Mouse (Mus musculus) heart, embryonic 13.5 days (tissue): ENCODE measurements around the gene Myg1. TPM values are rescaled to one million over a fixed set of nuclear protein-coding genes. Genes with fewer than 3 reads are reported as not detected.
A peak's percentile ranks its signal among the peaks of the same experiment; 100 is the strongest.

Experiments used
- ATAC-seq: fragments of 200-750 bp; cut with Nextera tagmentation; 2 replicates; pipeline ENCODE4 v1.8.0; 2017; ENCODE audit warnings: moderate TSS enrichment; ENCODE audit not compliant: insufficient number of reproducible peaks, low FRiP score, low TSS enrichment; ENCODE audit errors: extremely low read depth
- H3K27ac ChIP-seq: fragments of 300-500 bp; sonication (generic); replicated peaks from 2 replicates; pipeline ENCODE4 v1.5.1; 2015; ENCODE audit warnings: moderate library complexity, mild to moderate bottlenecking, inconsistent platforms
- H3K27me3 ChIP-seq: fragments of 300-500 bp; sonication (generic); replicated peaks from 2 replicates; pipeline ENCODE4 v1.6.1; 2015; ENCODE audit warnings: mild to moderate bottlenecking, inconsistent platforms
- H3K36me3 ChIP-seq: fragments of 300-500 bp; sonication (generic); 2 replicates; pipeline ENCODE4 v1.6.1; 2015; ENCODE audit warnings: mild to moderate bottlenecking, inconsistent platforms
- H3K4me1 ChIP-seq: fragments of 300-500 bp; sonication (generic); 2 replicates; pipeline ENCODE4 v1.6.1; 2015; ENCODE audit warnings: inconsistent platforms
- H3K4me2 ChIP-seq: fragments of 300-500 bp; sonication (generic); 2 replicates; pipeline ENCODE4 v1.6.1; 2015; ENCODE audit warnings: inconsistent platforms, mild to moderate bottlenecking, moderate library complexity
- H3K4me3 ChIP-seq: fragments of 300-500 bp; sonication (generic); 2 replicates; pipeline ENCODE4 v1.5.1; 2015; ENCODE audit warnings: moderate library complexity, mild to moderate bottlenecking, inconsistent platforms
- H3K9ac ChIP-seq: fragments of 300-500 bp; sonication (generic); 2 replicates; pipeline ENCODE4 v1.6.1; 2015; ENCODE audit warnings: inconsistent platforms, mild to moderate bottlenecking, moderate library complexity
- H3K9me3 ChIP-seq: fragments of 300-500 bp; sonication (generic); 2 replicates; pipeline ENCODE4 v1.6.1; 2016; ENCODE audit warnings: inconsistent platforms
- WGBS: fragments of 180-500 bp; shearing (Covaris S2); methylation state at CpG from one replicate; pipeline ENCODE4 v1.1.7; 2015; ENCODE audit warnings: mixed read lengths; 5-methylcytosine and 5-hydroxymethylcytosine counted together
- polyA plus RNA-seq: library from polyadenylated mRNA; unstranded; fragments of >200 nt; fragmentation: Nextera tagmentation; extraction: Ambion mirVana; gene quantifications from 2 replicates; pipeline ENCODE4 v1.2.1, GENCODE M21; 2015

Myg1 gene
- polyA plus RNA-seq, 1 experiment from 2014 or later = 60.0 TPM

GRCm38 (mm10) chr15:102362648-102363047 lies 31.1 kb downstream of the Myg1 start:
- Histone ChIP-seq H3K4me3 (peak overlapping the region; percentile 34), H3K4me1 (peaks cover 41% of the 10 kb centered on the region), H3K27ac (no peak overlapping the region), H3K9me3 (no peaks in the 10 kb centered on the region), H3K9ac (peak overlapping the region; percentile 77), H3K4me2 (peak overlapping the region; percentile 64), H3K36me3 (no peaks in the 10 kb centered on the region), H3K27me3 (peaks cover 56% of the 10 kb centered on the region)
- 6% methylated on average over 13 of the region's 14 CpGs for WGBS
- ATAC-seq = no peak

DNA sequence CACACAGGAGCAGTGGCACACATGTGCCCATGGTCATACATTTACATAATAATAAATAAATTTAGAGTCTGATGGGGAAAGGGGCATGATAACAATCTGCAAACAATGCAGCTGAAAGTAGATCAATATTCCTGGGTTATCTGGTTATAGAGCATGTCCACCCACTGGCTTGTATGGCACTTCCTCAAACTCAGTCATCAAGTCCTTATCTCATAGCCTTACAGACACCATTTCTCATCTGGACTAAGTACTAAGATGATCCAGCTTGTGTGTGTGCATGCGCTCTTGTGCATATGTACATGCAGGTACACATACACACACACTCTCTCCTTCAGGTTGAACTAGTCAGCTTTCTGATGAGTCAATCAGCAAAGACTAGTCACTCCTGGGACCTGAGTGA lies 33.2 kb downstream of the Myg1 start:
- peaks cover 25% of the 10 kb centered on the region for H3K4me1 ChIP-seq
- H3K36me3 ChIP-seq = no peaks in the 10 kb centered on the region
- H3K27me3 ChIP-seq = peaks cover 47% of the 10 kb centered on the region
- no peaks in the 10 kb centered on the region for H3K9me3 ChIP-seq
- no peak for ATAC-seq
- no peak overlapping the region for H3K4me2 ChIP-seq
- H3K27ac ChIP-seq = no peak overlapping the region
- no peak overlapping the region for H3K4me3 ChIP-seq
- WGBS = 87% methylated on average over 1 of the region's 1 CpGs
- no peak overlapping the region for H3K9ac ChIP-seq

GRCm38 (mm10) chr15:102366238-102366637 lies 34.7 kb downstream of the Myg1 start:
- H3K36me3 ChIP-seq = no peaks in the 10 kb centered on the region
- H3K9ac ChIP-seq = peak overlapping the region; percentile 63; the same call in 1 of the 2 replicates
- no peaks in the 10 kb centered on the region for H3K9me3 ChIP-seq
- H3K27me3 ChIP-seq = peaks cover 54% of the 10 kb centered on the region
- peak overlapping the region; percentile 60 for H3K4me2 ChIP-seq
- no peak for ATAC-seq
- H3K4me3 ChIP-seq = peak overlapping the region; percentile 36
- no peak overlapping the region for H3K27ac ChIP-seq
- 13% methylated on average over 7 of the region's 7 CpGs for WGBS
- peaks cover 39% of the 10 kb centered on the region for H3K4me1 ChIP-seq

DNA sequence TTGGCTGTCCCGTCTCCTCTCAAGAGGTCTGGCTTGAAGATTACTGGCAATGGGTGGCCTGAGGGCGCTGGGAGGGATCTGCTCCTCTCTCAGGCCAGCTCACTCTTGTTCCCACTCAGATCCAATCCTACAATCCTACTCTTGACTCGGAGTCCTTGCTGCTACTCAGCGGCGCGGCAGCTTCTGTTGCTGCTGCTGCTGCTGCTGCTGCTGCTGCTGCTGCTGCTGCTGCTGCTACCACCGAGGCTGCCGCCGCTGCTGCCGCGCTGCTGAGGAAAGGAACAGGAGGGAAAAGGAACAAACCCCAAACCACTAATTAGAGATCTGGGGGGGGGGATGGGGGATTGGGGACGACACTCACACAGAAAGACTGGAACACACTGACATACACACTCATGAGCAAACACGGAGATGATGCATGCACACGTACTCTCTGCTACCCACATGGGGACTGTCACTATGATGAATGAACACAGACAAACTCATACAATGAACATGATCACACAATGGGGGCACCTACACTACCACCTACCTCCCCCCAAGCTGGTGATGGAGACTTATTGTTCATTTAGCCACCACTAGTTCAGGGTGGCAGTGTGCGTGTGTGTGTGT lies 35.3 kb downstream of the Myg1 start, which contains the start of gene Sp7:
Gene Sp7, minus strand, starts transcription at position 450 of the 612 bp plus-strand sequence.
- H3K27me3 ChIP-seq = peaks cover 56% of the 10 kb centered on the region
- WGBS = 8% methylated on average over 14 of the region's 15 CpGs
- H3K4me2 ChIP-seq = peak within 1 kb of the TSS; percentile 60
- H3K27ac ChIP-seq = no peak within 1 kb of the TSS
- peak within 1 kb of the TSS; percentile 36 for H3K4me3 ChIP-seq
- ATAC-seq = no peak
- H3K4me1 ChIP-seq = peaks cover 40% of the 10 kb centered on the region
- no peaks in the 10 kb centered on the region for H3K36me3 ChIP-seq
- H3K9ac ChIP-seq = peak within 1 kb of the TSS; percentile 63
- no peaks in the 10 kb centered on the region for H3K9me3 ChIP-seq

DNA sequence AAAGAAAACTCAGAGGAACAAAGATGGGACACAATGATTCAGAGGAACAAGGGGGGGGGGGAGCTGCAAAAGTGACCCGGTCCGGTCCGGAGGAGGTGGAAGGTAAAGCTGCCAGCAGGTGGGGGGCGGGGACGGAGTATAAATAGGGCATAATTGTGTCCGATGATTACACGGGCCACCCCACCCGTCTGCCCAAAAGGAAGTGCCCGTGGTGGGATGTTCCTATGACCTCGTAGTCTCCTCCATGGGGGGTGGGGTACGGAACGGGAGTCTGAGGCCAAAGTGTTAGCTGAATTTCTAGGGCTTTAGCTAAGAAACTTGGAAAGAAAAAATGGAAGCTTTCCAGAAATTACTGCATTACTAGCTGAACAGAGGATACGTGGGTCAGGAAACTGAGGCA lies 38.5 kb downstream of the Myg1 start:
- 20% methylated on average over 13 of the region's 13 CpGs for WGBS
- Histone ChIP-seq H3K4me3 (peak overlapping the region; percentile 9; the same call in 1 of the 2 replicates), H3K27me3 (peaks cover 69% of the 10 kb centered on the region), H3K4me1 (peaks cover 31% of the 10 kb centered on the region), H3K9ac (peak overlapping the region; percentile 74; the same call in 1 of the 2 replicates), H3K4me2 (peak overlapping the region; percentile 60), H3K36me3 (no peaks in the 10 kb centered on the region), H3K9me3 (no peaks in the 10 kb centered on the region), H3K27ac (no peak overlapping the region)
- no peak for ATAC-seq

DNA sequence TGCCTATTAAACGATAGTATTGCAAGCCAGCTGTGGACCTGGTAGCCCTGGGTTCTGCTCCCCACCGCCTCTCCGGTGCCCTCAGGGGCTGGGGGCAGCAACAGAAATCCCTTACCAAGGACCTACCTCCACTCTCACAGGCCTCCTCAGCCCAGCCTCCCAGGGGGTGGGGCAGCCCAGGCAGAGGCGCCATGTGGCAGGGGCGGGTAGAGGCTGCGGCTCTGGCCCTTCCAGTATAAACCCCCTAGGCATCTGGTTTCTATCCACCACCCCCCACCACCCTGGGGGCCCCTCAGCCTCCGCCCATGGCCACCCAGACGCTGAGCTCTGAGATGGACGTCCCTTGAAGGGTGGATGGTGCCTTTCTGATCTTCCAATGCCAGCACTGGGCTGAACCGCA lies 39.2 kb downstream of the Myg1 start:
- no peaks in the 10 kb centered on the region for H3K36me3 ChIP-seq
- H3K4me3 ChIP-seq = peak overlapping the region; percentile 27
- peaks cover 31% of the 10 kb centered on the region for H3K4me1 ChIP-seq
- WGBS = 11% methylated on average over 10 of the region's 10 CpGs
- H3K27me3 ChIP-seq = peaks cover 69% of the 10 kb centered on the region
- H3K27ac ChIP-seq = no peak overlapping the region
- peak overlapping the region; percentile 60 for H3K4me2 ChIP-seq
- H3K9me3 ChIP-seq = no peaks in the 10 kb centered on the region
- no peak for ATAC-seq
- H3K9ac ChIP-seq = peak overlapping the region; percentile 74

DNA sequence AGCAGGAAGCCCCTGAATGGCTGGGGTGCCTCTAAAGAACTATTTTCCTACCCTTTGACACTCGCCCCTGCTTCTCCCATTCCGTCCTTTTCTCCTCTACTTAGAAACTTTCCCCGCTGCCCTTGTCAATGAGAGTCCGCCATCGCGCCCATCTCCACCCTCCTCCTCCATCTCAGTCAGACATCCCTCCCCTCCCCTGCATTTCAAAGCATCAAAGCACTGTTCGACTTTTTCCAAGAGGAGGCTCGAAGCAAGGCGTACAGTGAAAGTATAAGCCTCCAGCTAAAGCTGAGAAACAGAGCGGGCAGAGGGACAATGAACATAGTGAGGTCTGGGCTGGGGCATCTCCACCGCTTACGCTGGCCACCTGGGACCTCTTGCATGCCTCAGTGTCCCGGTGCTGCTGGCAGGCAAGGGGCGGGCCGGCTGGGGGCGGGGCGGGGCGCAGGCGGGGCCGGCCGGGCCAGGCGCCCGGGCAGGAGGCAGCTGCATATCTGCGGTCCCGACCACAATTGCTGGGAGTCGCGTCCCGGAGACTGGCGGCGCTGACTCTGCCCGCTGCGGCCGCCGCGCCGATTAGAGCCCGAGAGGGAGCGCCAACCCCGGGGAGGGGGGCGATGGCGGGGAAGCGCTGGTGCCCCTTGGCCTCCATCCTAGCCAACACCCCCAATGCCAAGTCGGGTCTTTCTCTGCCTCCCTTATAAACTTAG lies 45.1 kb downstream of the Myg1 start:
- Histone ChIP-seq H3K4me3 (peak overlapping the region; percentile 68), H3K4me1 (peaks cover 20% of the 10 kb centered on the region), H3K9me3 (no peaks in the 10 kb centered on the region), H3K9ac (peak overlapping the region; percentile 85), H3K4me2 (peak overlapping the region; percentile 97), H3K27me3 (peaks cover 25% of the 10 kb centered on the region), H3K27ac (peak overlapping the region; percentile 79), H3K36me3 (no peaks in the 10 kb centered on the region)
- 1% methylated on average over 42 of the region's 43 CpGs for WGBS
- ATAC-seq = peak; percentile 77

DNA sequence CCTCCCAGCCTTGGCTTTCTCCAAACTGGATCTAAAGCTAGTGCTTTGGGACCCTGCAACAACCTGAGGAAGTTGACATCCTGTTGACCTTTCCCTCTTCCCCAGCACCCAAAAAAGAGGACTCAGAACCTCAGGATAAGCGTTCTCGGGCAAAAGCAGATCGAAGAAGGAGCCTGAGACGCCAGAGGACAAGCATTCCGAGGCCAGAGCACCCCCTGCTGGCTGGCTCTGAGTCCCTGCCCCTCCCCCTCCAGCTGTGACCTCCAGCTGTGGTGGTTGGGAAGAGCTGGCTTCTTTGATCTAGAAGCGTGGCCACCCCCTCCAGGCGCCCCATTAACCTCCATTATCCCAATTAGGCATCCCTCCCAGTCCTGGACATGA lies 45.6 kb downstream of the Myg1 start:
- H3K4me2 ChIP-seq = peak overlapping the region; percentile 97
- H3K36me3 ChIP-seq = no peaks in the 10 kb centered on the region
- ATAC-seq = peak; percentile 67
- H3K27ac ChIP-seq = peak overlapping the region; percentile 79
- H3K9ac ChIP-seq = peak overlapping the region; percentile 85
- whole genome bisulfite sequencing = under 1% methylated on average over 7 of the region's 7 CpGs
- peaks cover 20% of the 10 kb centered on the region for H3K4me1 ChIP-seq
- H3K4me3 ChIP-seq = peak overlapping the region; percentile 68
- no peaks in the 10 kb centered on the region for H3K9me3 ChIP-seq
- H3K27me3 ChIP-seq = peaks cover 21% of the 10 kb centered on the region

DNA sequence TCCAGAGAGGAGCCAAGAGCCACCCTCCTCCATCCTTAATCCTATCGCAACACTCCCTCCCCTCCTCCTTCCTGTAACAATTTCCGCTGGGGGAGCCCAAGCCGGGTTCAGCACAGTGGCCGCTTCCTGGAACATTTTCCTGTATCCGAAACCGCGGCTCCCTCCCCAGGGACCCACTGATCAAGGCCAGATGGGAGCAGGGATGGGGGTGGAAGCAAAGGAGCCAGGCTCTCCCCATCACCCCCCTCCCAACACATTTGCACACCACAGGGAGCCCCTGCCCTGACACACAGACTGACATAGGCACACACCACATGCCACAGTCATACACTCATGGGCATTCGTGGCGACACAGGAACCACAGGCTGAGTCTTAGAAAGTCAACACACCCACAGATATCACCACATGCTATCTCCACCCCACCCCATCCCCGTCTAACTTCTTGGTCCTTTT lies 46.3 kb downstream of the Myg1 start:
- Histone ChIP-seq H3K9me3 (no peaks in the 10 kb centered on the region), H3K4me2 (peak overlapping the region; percentile 97), H3K27me3 (peaks cover 17% of the 10 kb centered on the region; the same call in 1 of the 2 replicates), H3K9ac (peak overlapping the region; percentile 85), H3K4me3 (peak overlapping the region; percentile 68), H3K4me1 (peaks cover 20% of the 10 kb centered on the region), H3K36me3 (no peaks in the 10 kb centered on the region), H3K27ac (peak overlapping the region; percentile 79)
- ATAC-seq = no peak
- WGBS = 8% methylated on average over 10 of the region's 10 CpGs

- Histone ChIP-seq H3K27me3 (0 out of 2 replicates have a peak, but pooled peaks cover 3% of the 10 kb centered on the region), H3K9me3 (no peaks in the 10 kb centered on the region), H3K36me3 (no peaks in the 10 kb centered on the region), H3K27ac (no peak overlapping the region), H3K4me2 (no peak overlapping the region), H3K4me3 (no peak overlapping the region), H3K4me1 (peaks cover 14% of the 10 kb centered on the region), H3K9ac (no peak overlapping the region)
- 0 out of 2 replicates have a peak, but pooled peaks have one; percentile 30 for ATAC-seq
- WGBS = 0% methylated on average over 7 of the region's 7 CpGs
Observed at GRCm38 (mm10) chr15:102381575-102381974, 50.1 kb downstream of the Myg1 start.

DNA sequence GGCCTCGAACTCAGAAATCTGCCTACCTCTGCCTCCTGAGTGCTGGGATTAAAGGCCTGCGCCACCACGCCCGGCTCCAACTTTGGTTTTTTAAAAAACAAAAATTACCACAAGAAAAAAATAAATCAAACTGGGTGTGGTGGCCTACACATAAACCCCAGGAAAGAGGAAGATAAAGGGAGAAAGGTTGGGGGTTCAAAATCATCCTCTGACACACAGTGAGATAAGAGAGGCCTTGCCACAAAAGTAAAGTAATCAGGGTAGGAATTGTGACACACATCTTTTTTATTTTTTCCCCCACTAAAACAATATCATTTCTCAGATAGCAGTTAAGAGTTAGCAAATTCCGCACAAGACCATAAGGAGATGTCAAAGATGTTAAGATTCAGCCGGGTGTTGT lies 52.2 kb downstream of the Myg1 start:
- no peak for ATAC-seq
- H3K27ac ChIP-seq = no peak overlapping the region
- no peaks in the 10 kb centered on the region for H3K36me3 ChIP-seq
- H3K4me2 ChIP-seq = no peak overlapping the region
- no peak overlapping the region for H3K9ac ChIP-seq
- H3K27me3 ChIP-seq = no peaks in the 10 kb centered on the region
- no peaks in the 10 kb centered on the region for H3K4me1 ChIP-seq
- 83% methylated on average over 6 of the region's 6 CpGs for WGBS
- H3K4me3 ChIP-seq = no peak overlapping the region
- no peaks in the 10 kb centered on the region for H3K9me3 ChIP-seq
